Mouse (Mus musculus): ENCODE data around the gene Cd86.

- TF ChIP-seq POLR2A (IDR thresholded peaks at IDR 0.05; ENCODE audit: low read depth, low read length) = no peak
- no peak for TF ChIP-seq CTCF (IDR thresholded peaks at IDR 0.05; ENCODE audit: extremely low read depth, insufficient read depth, insufficient read length, insufficient replicate concordance)
Measured at GRCm38 (mm10) chr16:36693818-36694413, 28.0 kb upstream of the Cd86 start, which contains the start of gene Ildr1.

Data from spleen, adult 2 months (tissue).